ENCODE assay signal across 9 mouse cellular contexts in genomic region chr10:14089488-14089887, GRCm38 (mm10).
DNase-seq lines count a peak whose midpoint lies in the region; ATAC-seq and TF ChIP-seq lines count a peak whose summit lies in the region.
"Had no signal": no experiment of that assay in that cellular context is flagged by ENCODE, and none has a peak within 500 bp of the region (broad histone marks: within the 10 kb centered on the region; RNA-seq: fewer than 3 reads in every experiment).

No protein-coding gene starts in this region.

- H3K4me3 ChIP-seq in kidney, embryonic 16.5 days (ENCODE audit: low read length), result no peak overlapping the region
- no peak overlapping the region for H3K4me3 ChIP-seq in CH12.LX (replicated peaks in 1 of 3; ENCODE audit: low read depth in 2 of 3, low read length in 2 of 3, poor library complexity in 1 of 3)

- ATAC-seq in kidney, embryonic 16.5 days (ENCODE audit: low FRiP score, low TSS enrichment), result no peak
- no peak for ATAC-seq in Patski
- no peak for ATAC-seq in megakaryocyte progenitor cell, adult 5-6 weeks (replicated peaks; ENCODE audit: poor library complexity)

- WGBS in kidney, embryonic 16.5 days, result 50% methylated on average over 9 of the region's 9 CpGs

- no peak overlapping the region for H3K27ac ChIP-seq in kidney, embryonic 16.5 days (ENCODE audit: low read length)
- H3K27ac ChIP-seq in CH12.LX (ENCODE audit: insufficient read depth, low read depth), result no peak overlapping the region

- TF ChIP-seq RAD21 in CH12.LX (IDR thresholded peaks at IDR 0.05; ENCODE audit: low read depth, low read length), result peak; percentile 83

- DNase-seq in kidney, adult 18-20 months, result peak; percentile 20
- DNase-seq in CH12.LX (ENCODE audit: extremely low read depth) (peak; percentile 24), Patski (ENCODE audit: low read depth, low spot score) (no peak)
- DNase-seq in lung, postnatal 10 days, result peak; percentile 29
- DNase-seq in frontal cortex, adult 2 months (ENCODE audit: extremely low spot score in 1 of 2, low spot score in 1 of 2), result no peak
- DNase-seq in right cerebral cortex, postnatal 4 days, result no peak
- DNase-seq: cerebellum, adult 9-10 months had no signal

- in situ Hi-C loops in CH12.LX (cut with MboI; ENCODE audit: low pct_ligation_motif_present, low pct_unique_long_range_greater_than_20kb, low sequenced_read_pairs) (no loop called here), Patski (cut with MboI; ENCODE audit: low pct_unique_long_range_greater_than_20kb) (no loop called here)

- no peak for TF ChIP-seq POLR2A in CH12.LX (IDR thresholded peaks at IDR 0.05; ENCODE audit: low read depth, low read length)

- peaks cover 2% of the 10 kb centered on the region; the same call in 1 of the 2 replicates for H3K79me2 ChIP-seq in CH12.LX (replicated peaks; ENCODE audit: control insufficient read depth, extremely low read depth, insufficient read depth, poor library complexity, severe bottlenecking)

- TF ChIP-seq EP300 in CH12.LX (IDR thresholded peaks at IDR 0.05; ENCODE audit: low read length), result no peak

- dilution Hi-C loops in CH12.LX (cut with MboI; ENCODE audit: extremely low pct_ligation_motif_present, extremely low pct_unique_long_range_greater_than_20kb, low sequenced_read_pairs), result no loop called here

- H3K9ac ChIP-seq in kidney, embryonic 16.5 days (replicated peaks; ENCODE audit: low read length), result no peak overlapping the region
- no peak overlapping the region for H3K9ac ChIP-seq in CH12.LX (ENCODE audit: insufficient read depth, low read depth)

- TF ChIP-seq CTCF in CH12.LX (conservative IDR thresholded peaks at IDR 0.05 in 1 of 2, IDR thresholded peaks at IDR 0.05 in 1 of 2; ENCODE audit: low read depth in 2 of 2, low read length in 2 of 2), result peak in 1 of 2 experiments; percentile 76; a peak in 2 of 4 replicates
- peak; percentile 37 for TF ChIP-seq CTCF in Patski (IDR thresholded peaks at IDR 0.05)

- peaks cover 3% of the 10 kb centered on the region; the same call in 1 of the 2 replicates for H3K9me3 ChIP-seq in kidney, embryonic 16.5 days (ENCODE audit: low read length)
- H3K9me3 ChIP-seq in CH12.LX (replicated peaks; ENCODE audit: low read length), result peaks cover 2% of the 10 kb centered on the region

- POLR2A ChIA-PET in Patski (lab: Charles Lee), result no interaction called here

- no peaks in the 10 kb centered on the region for H3K36me3 ChIP-seq in kidney, embryonic 16.5 days (ENCODE audit: insufficient read depth, low read length)
- H3K36me3 ChIP-seq in CH12.LX (replicated peaks in 1 of 2; ENCODE audit: control insufficient read depth in 1 of 2, insufficient read depth in 1 of 2, low read length in 1 of 2), result no peaks in the 10 kb centered on the region

- H3K4me2 ChIP-seq in kidney, embryonic 16.5 days (replicated peaks; ENCODE audit: low read depth, low read length), result no peak overlapping the region
- no peak overlapping the region for H3K4me2 ChIP-seq in CH12.LX (ENCODE audit: insufficient read depth, low read depth, poor library complexity, severe bottlenecking)

- CTCF ChIA-PET in Patski (lab: Charles Lee), result no interaction called here

- no peaks in the 10 kb centered on the region for H3K27me3 ChIP-seq in kidney, embryonic 16.5 days (ENCODE audit: insufficient read depth, low read length)
- H3K27me3 ChIP-seq in CH12.LX (replicated peaks) (no peaks in the 10 kb centered on the region), Patski (no peaks in the 10 kb centered on the region)

- peaks cover 29% of the 10 kb centered on the region for H3K4me1 ChIP-seq in kidney, embryonic 16.5 days (ENCODE audit: insufficient read depth, low read length)
- peaks cover 14 to 41% of the 10 kb centered on the region in 2 experiments for H3K4me1 ChIP-seq in CH12.LX (ENCODE audit: control insufficient read depth in 1 of 2, insufficient read depth in 2 of 2)

TF ChIP-seq in CH12.LX, 34 proteins besides CTCF, POLR2A, EP300 and RAD21:
- TF ChIP-seq SMC3 (IDR thresholded peaks at IDR 0.05; ENCODE audit: low read depth, low read length) (peak; percentile 85), E2F4 (IDR thresholded peaks at IDR 0.05; ENCODE audit: insufficient replicate concordance, low read depth, low read length) (no peak), ZC3H11A (IDR thresholded peaks at IDR 0.05; ENCODE audit: low read depth, low read length) (peak; percentile 41), TCF12 (IDR thresholded peaks at IDR 0.05; ENCODE audit: low read depth, low read length) (no peak)

Comparison
In these comparisons a context has a peak if more than half of its experiments do, and no peak if none do; other contexts are left out.
1. DNase-seq: peak in kidney, adult 18-20 months (single experiment), CH12.LX (single experiment) and lung, postnatal 10 days (single experiment); none in Patski (single experiment), frontal cortex, adult 2 months (0 of 2) and right cerebral cortex, postnatal 4 days (single experiment).